Comparison of ENCODE assay signal across 8 mouse cellular contexts in the genomic region with DNA sequence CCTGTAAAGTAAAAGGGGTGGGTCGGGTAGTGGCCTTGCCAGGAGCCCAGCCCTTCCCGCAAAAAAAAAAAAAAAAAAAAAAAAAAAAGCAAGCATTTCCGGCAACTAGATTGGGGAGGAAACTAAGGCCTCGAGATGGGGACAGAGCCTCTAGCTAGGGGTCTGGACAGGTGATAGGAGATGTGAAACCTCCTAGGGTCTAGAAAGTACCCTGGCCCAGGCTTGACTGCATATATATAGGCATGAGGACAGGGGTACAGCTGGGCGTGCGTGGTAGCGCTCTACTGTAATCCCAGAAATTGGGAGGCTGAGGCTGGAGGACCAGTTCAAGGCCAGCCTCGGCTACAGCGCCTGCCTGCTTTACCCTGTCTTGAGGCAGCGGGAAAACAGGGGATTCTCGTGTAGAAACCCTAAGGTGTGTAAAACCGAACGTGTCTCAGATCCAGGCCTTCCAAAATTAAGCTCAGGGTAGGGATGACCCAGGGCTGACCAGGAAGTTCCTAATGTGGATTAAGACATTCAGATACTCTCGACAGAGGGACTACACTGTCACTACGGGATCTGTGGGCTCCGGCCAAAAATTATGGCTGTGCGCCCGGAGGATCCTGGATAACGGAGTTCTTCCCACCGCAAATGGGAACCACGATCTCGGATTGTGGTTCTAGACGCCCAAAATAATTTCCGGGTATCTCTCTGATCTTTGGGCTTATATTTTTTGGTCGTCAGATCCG. TPM values are rescaled to one million over a fixed set of nuclear protein-coding genes. Genes with fewer than 3 reads are reported as not detected.
DNase-seq lines count a peak whose midpoint lies in the region; ATAC-seq lines count a peak whose summit lies in the region.

No protein-coding gene starts in this region.

- under 1% methylated on average over 26 of the region's 26 CpGs for whole genome bisulfite sequencing in intestine, embryonic 15.5 days
- WGBS in liver, embryonic 15.5 days (ENCODE audit: insufficient replicate concordance): under 1% methylated on average over 26 of the region's 26 CpGs
- under 1% methylated on average over 26 of the region's 26 CpGs for WGBS in neural tube, embryonic 15.5 days

- peak; percentile 44 for ATAC-seq in intestine, embryonic 15.5 days
- ATAC-seq in liver, embryonic 15.5 days (ENCODE audit: insufficient read depth): peak; percentile 41
- ATAC-seq in neural tube, embryonic 15.5 days (ENCODE audit: low FRiP score): peak; percentile 36

- peaks cover 22% of the 10 kb centered on the region for H3K36me3 ChIP-seq in intestine, embryonic 15.5 days
- peaks cover 34% of the 10 kb centered on the region for H3K36me3 ChIP-seq in liver, embryonic 15.5 days (replicated peaks)
- H3K36me3 ChIP-seq in neural tube, embryonic 15.5 days: peaks cover 30% of the 10 kb centered on the region

- peaks cover 24% of the 10 kb centered on the region for H3K4me1 ChIP-seq in intestine, embryonic 15.5 days (replicated peaks)
- peaks cover 46% of the 10 kb centered on the region for H3K4me1 ChIP-seq in liver, embryonic 15.5 days (replicated peaks)
- peaks cover 33% of the 10 kb centered on the region for H3K4me1 ChIP-seq in neural tube, embryonic 15.5 days

- H3K4me2 ChIP-seq in intestine, embryonic 15.5 days (replicated peaks): peak overlapping the region; percentile 72
- peak overlapping the region; percentile 88 for H3K4me2 ChIP-seq in liver, embryonic 15.5 days
- H3K4me2 ChIP-seq in neural tube, embryonic 15.5 days: peak overlapping the region; percentile 67

- DNase-seq in urinary bladder, postnatal 14 days (ENCODE audit: low spot score): peak; percentile 40
- DNase-seq in urinary bladder, postnatal 4 days (ENCODE audit: low spot score in 2 of 2): no peak
- DNase-seq in cerebellum, adult 9-11 months: peak; percentile 75
- peak; percentile 69 for DNase-seq in gastrocnemius, postnatal 10 days
- DNase-seq in frontal cortex, postnatal 10 days (ENCODE audit: low spot score in 2 of 2): no peak

- no peaks in the 10 kb centered on the region for H3K27me3 ChIP-seq in intestine, embryonic 15.5 days (replicated peaks)
- H3K27me3 ChIP-seq in liver, embryonic 15.5 days: no peaks in the 10 kb centered on the region
- H3K27me3 ChIP-seq in neural tube, embryonic 15.5 days (replicated peaks): no peaks in the 10 kb centered on the region

- peak overlapping the region; percentile 75 for H3K9ac ChIP-seq in intestine, embryonic 15.5 days
- peak overlapping the region; percentile 85 for H3K9ac ChIP-seq in liver, embryonic 15.5 days
- peak overlapping the region; percentile 68 for H3K9ac ChIP-seq in neural tube, embryonic 15.5 days (replicated peaks)

- H3K27ac ChIP-seq in intestine, embryonic 15.5 days: peak overlapping the region; percentile 84
- peak overlapping the region; percentile 87 for H3K27ac ChIP-seq in liver, embryonic 15.5 days (replicated peaks)
- peak overlapping the region; percentile 79 for H3K27ac ChIP-seq in neural tube, embryonic 15.5 days (replicated peaks)

- H3K4me3 ChIP-seq in intestine, embryonic 15.5 days (replicated peaks): peak overlapping the region; percentile 70
- peak overlapping the region; percentile 79 for H3K4me3 ChIP-seq in liver, embryonic 15.5 days (replicated peaks)
- H3K4me3 ChIP-seq in neural tube, embryonic 15.5 days (replicated peaks): peak overlapping the region; percentile 62

- no peaks in the 10 kb centered on the region for H3K9me3 ChIP-seq in intestine, embryonic 15.5 days
- no peaks in the 10 kb centered on the region for H3K9me3 ChIP-seq in liver, embryonic 15.5 days (replicated peaks)
- no peaks in the 10 kb centered on the region for H3K9me3 ChIP-seq in neural tube, embryonic 15.5 days (replicated peaks)

RNA-seq across cellular contexts. Expression of a gene that starts 4.3 kb away (rescaled TPM):
- total RNA-seq in gastrocnemius, postnatal 10 days (2021): 100 to 1,000 TPM; 314 to 330 TPM
- 83.7 and 101 TPM in 2 replicates for polyA plus RNA-seq in intestine, embryonic 15.5 days (2015; fragmentation: Nextera tagmentation; extraction: Ambion mirVana)
- 36.2 and 40.8 TPM in 2 replicates for polyA plus RNA-seq in liver, embryonic 15.5 days (2015; fragmentation: Nextera tagmentation; extraction: Ambion mirVana)
- polyA plus RNA-seq in neural tube, embryonic 15.5 days (2015; fragmentation: Nextera tagmentation; extraction: Ambion mirVana): 88.7 and 88.9 TPM in 2 replicates

RNA-seq across cellular contexts. Expression of a gene that starts 10.3 kb away (rescaled TPM):
- 100 to 1,000 TPM; 630 to 723 TPM for total RNA-seq in gastrocnemius, postnatal 10 days (2021)
- polyA plus RNA-seq in intestine, embryonic 15.5 days (2015; fragmentation: Nextera tagmentation; extraction: Ambion mirVana): 30.7 and 34.3 TPM in 2 replicates
- polyA plus RNA-seq in liver, embryonic 15.5 days (2015; fragmentation: Nextera tagmentation; extraction: Ambion mirVana): 5.6 and 7.7 TPM in 2 replicates
- polyA plus RNA-seq in neural tube, embryonic 15.5 days (2015; fragmentation: Nextera tagmentation; extraction: Ambion mirVana): 5.7 and 5.9 TPM in 2 replicates

RNA-seq across cellular contexts. Expression of a gene that starts 24.7 kb away (rescaled TPM):
- total RNA-seq in gastrocnemius, postnatal 10 days (2021): 10 to 100 TPM; 34.6 to 40.3 TPM
- 12.2 and 13.6 TPM in 2 replicates for polyA plus RNA-seq in intestine, embryonic 15.5 days (2015; fragmentation: Nextera tagmentation; extraction: Ambion mirVana)
- polyA plus RNA-seq in liver, embryonic 15.5 days (2015; fragmentation: Nextera tagmentation; extraction: Ambion mirVana): 4.2 and 4.5 TPM in 2 replicates
- polyA plus RNA-seq in neural tube, embryonic 15.5 days (2015; fragmentation: Nextera tagmentation; extraction: Ambion mirVana): 11.3 and 12.4 TPM in 2 replicates

RNA-seq across cellular contexts. Expression of a gene that starts 37.5 kb away (rescaled TPM):
- 10 to 100 TPM; 71.9 to 80.7 TPM for total RNA-seq in gastrocnemius, postnatal 10 days (2021)
- polyA plus RNA-seq in intestine, embryonic 15.5 days (2015; fragmentation: Nextera tagmentation; extraction: Ambion mirVana): 115 and 116 TPM in 2 replicates
- 43.3 and 44.4 TPM in 2 replicates for polyA plus RNA-seq in liver, embryonic 15.5 days (2015; fragmentation: Nextera tagmentation; extraction: Ambion mirVana)
- polyA plus RNA-seq in neural tube, embryonic 15.5 days (2015; fragmentation: Nextera tagmentation; extraction: Ambion mirVana): 165 and 194 TPM in 2 replicates

RNA-seq across cellular contexts. Expression of a gene that starts 37.8 kb away (rescaled TPM):
- total RNA-seq in gastrocnemius, postnatal 10 days (2021): 10 to 100 TPM; 42.8 to 47.0 TPM
- 136 and 148 TPM in 2 replicates for polyA plus RNA-seq in intestine, embryonic 15.5 days (2015; fragmentation: Nextera tagmentation; extraction: Ambion mirVana)
- polyA plus RNA-seq in liver, embryonic 15.5 days (2015; fragmentation: Nextera tagmentation; extraction: Ambion mirVana): 42.0 and 44.0 TPM in 2 replicates
- 405 and 478 TPM in 2 replicates for polyA plus RNA-seq in neural tube, embryonic 15.5 days (2015; fragmentation: Nextera tagmentation; extraction: Ambion mirVana)

Comparison
In these comparisons a context has a peak if more than half of its experiments do, and no peak if none do; other contexts are left out.
1. DNase-seq: peak in urinary bladder, postnatal 14 days (single experiment), cerebellum, adult 9-11 months (single experiment) and gastrocnemius, postnatal 10 days (single experiment); none in urinary bladder, postnatal 4 days (0 of 2) and frontal cortex, postnatal 10 days (0 of 2).
2. Peak in every context shown above with its lines, with median percentiles within 50 percentile points of each other: ATAC-seq, H3K27ac ChIP-seq, H3K4me2 ChIP-seq, H3K4me3 ChIP-seq and H3K9ac ChIP-seq.